Mouse (Mus musculus) limb, embryonic 15.5 days (tissue): Measurements from ENCODE around the gene Anks3. TPM values are rescaled to one million over a fixed set of nuclear protein-coding genes. Genes with fewer than 3 reads are reported as not detected.

Experiments used
- ATAC-seq: fragments of 200-750 bp; cut with Nextera tagmentation; 2 replicates; pipeline ENCODE4 v1.8.0; 2017; ENCODE audit warnings: low read depth, moderate TSS enrichment; ENCODE audit not compliant: insufficient number of reproducible peaks, low FRiP score, low TSS enrichment
- H3K27ac ChIP-seq: fragments of 300-500 bp; sonication (generic); 2 replicates; pipeline ENCODE4 v1.5.1; 2015; ENCODE audit warnings: moderate library complexity, mild to moderate bottlenecking, inconsistent platforms
- H3K27me3 ChIP-seq: fragments of 300-500 bp; sonication (generic); 2 replicates; pipeline ENCODE4 v1.6.1; 2015; ENCODE audit warnings: inconsistent platforms
- H3K36me3 ChIP-seq: fragments of 300-500 bp; sonication (generic); 2 replicates; pipeline ENCODE4 v1.6.1; 2015; ENCODE audit warnings: inconsistent platforms
- H3K4me1 ChIP-seq: fragments of 300-500 bp; sonication (generic); 2 replicates; pipeline ENCODE4 v1.6.1; 2015; ENCODE audit warnings: inconsistent platforms
- H3K4me2 ChIP-seq: fragments of 300-500 bp; sonication (generic); 2 replicates; pipeline ENCODE4 v1.6.1; 2015; ENCODE audit warnings: mild to moderate bottlenecking, inconsistent platforms
- H3K4me3 ChIP-seq: fragments of 300-500 bp; sonication (generic); 2 replicates; pipeline ENCODE4 v1.5.1; 2015; ENCODE audit warnings: mild to moderate bottlenecking, inconsistent platforms
- H3K9ac ChIP-seq: fragments of 300-500 bp; sonication (generic); 2 replicates; pipeline ENCODE4 v1.6.1; 2015; ENCODE audit warnings: inconsistent platforms
- H3K9me3 ChIP-seq: fragments of 300-500 bp; sonication (generic); 2 replicates; pipeline ENCODE4 v1.6.1; 2016; ENCODE audit warnings: inconsistent platforms
- WGBS: fragments of 180-500 bp; shearing (Covaris S2); methylation state at CpG from one replicate; pipeline ENCODE4 v1.1.7; 2015; 5-methylcytosine and 5-hydroxymethylcytosine counted together
- polyA plus RNA-seq: library from polyadenylated mRNA; unstranded; fragments of >200 nt; fragmentation: Nextera tagmentation; extraction: Ambion mirVana; gene quantifications from 2 replicates; pipeline ENCODE4 v1.2.1, GENCODE M21; 2015

The Anks3 gene
- polyA plus RNA-seq, 1 experiment from 2014 or later = 67.3 TPM

GRCm38 (mm10) chr16:4964731-4965391 is 856 bp upstream of the Anks3 start:
- Histone ChIP-seq H3K4me3 (peak overlapping the region; percentile 99), H3K36me3 (0 out of 2 replicates have a peak, but pooled peaks cover 4% of the 10 kb centered on the region), H3K4me1 (peaks cover 15% of the 10 kb centered on the region), H3K4me2 (peak overlapping the region; percentile 77), H3K9ac (peak overlapping the region; percentile 44; the same call in 1 of the 2 replicates), H3K27me3 (no peaks in the 10 kb centered on the region), H3K9me3 (no peaks in the 10 kb centered on the region), H3K27ac (peak overlapping the region; percentile 83)
- ATAC-seq = no peak
- 21% methylated on average over 13 of the region's 13 CpGs for WGBS

GRCm38 (mm10) chr16:4963346-4963745 is 659 bp downstream of the Anks3 start:
- no peak for ATAC-seq
- peaks cover 18% of the 10 kb centered on the region for H3K4me1 ChIP-seq
- H3K4me2 ChIP-seq = peak overlapping the region; percentile 77
- H3K9me3 ChIP-seq = no peaks in the 10 kb centered on the region
- H3K36me3 ChIP-seq = 0 out of 2 replicates have a peak, but pooled peaks cover 12% of the 10 kb centered on the region
- peak overlapping the region; percentile 99 for H3K4me3 ChIP-seq
- no peak overlapping the region for H3K27ac ChIP-seq
- H3K9ac ChIP-seq = peak overlapping the region; percentile 85
- H3K27me3 ChIP-seq = no peaks in the 10 kb centered on the region
- 38% methylated on average over 9 of the region's 9 CpGs for WGBS

- peaks cover 40% of the 10 kb centered on the region for H3K36me3 ChIP-seq
- peaks cover 18% of the 10 kb centered on the region for H3K4me1 ChIP-seq
- 88% methylated on average over 8 of the region's 8 CpGs for WGBS
- no peak overlapping the region for H3K4me3 ChIP-seq
- no peak for ATAC-seq
- H3K9me3 ChIP-seq = no peaks in the 10 kb centered on the region
- H3K27ac ChIP-seq = no peak overlapping the region
- no peaks in the 10 kb centered on the region for H3K27me3 ChIP-seq
- no peak overlapping the region for H3K4me2 ChIP-seq
- no peak overlapping the region for H3K9ac ChIP-seq
Measured at GRCm38 (mm10) chr16:4960260-4960659, 3.7 kb downstream of the Anks3 start.

GRCm38 (mm10) chr16:4957446-4957845 is 6.6 kb downstream of the Anks3 start:
- peaks cover 66% of the 10 kb centered on the region for H3K36me3 ChIP-seq
- no peak overlapping the region for H3K9ac ChIP-seq
- ATAC-seq = no peak
- H3K27me3 ChIP-seq = no peaks in the 10 kb centered on the region
- H3K4me3 ChIP-seq = no peak overlapping the region
- H3K4me2 ChIP-seq = no peak overlapping the region
- H3K27ac ChIP-seq = no peak overlapping the region
- H3K4me1 ChIP-seq = peaks cover 5% of the 10 kb centered on the region; the same call in 1 of the 2 replicates
- WGBS = 90% methylated on average over 3 of the region's 3 CpGs
- H3K9me3 ChIP-seq = no peaks in the 10 kb centered on the region

GRCm38 (mm10) chr16:4956609-4957008 is 7.4 kb downstream of the Anks3 start:
- H3K4me1 ChIP-seq = 0 out of 2 replicates have a peak, but pooled peaks cover 3% of the 10 kb centered on the region
- H3K9ac ChIP-seq = no peak overlapping the region
- peaks cover 74% of the 10 kb centered on the region for H3K36me3 ChIP-seq
- H3K27me3 ChIP-seq = no peaks in the 10 kb centered on the region
- no peaks in the 10 kb centered on the region for H3K9me3 ChIP-seq
- no peak overlapping the region for H3K4me3 ChIP-seq
- no peak overlapping the region for H3K27ac ChIP-seq
- H3K4me2 ChIP-seq = no peak overlapping the region
- 85% methylated on average over 3 of the region's 3 CpGs for WGBS
- no peak for ATAC-seq

GRCm38 (mm10) chr16:4947378-4947777 is 16.6 kb downstream of the Anks3 start:
- no peak for ATAC-seq
- H3K36me3 ChIP-seq = peaks cover 87% of the 10 kb centered on the region
- 88% methylated on average over 4 of the region's 4 CpGs for WGBS

GRCm38 (mm10) chr16:4946155-4946554 is 17.9 kb downstream of the Anks3 start:
- Histone ChIP-seq H3K36me3 (peaks cover 88% of the 10 kb centered on the region), H3K4me2 (no peak overlapping the region), H3K9me3 (no peaks in the 10 kb centered on the region), H3K4me3 (no peak overlapping the region), H3K27me3 (no peaks in the 10 kb centered on the region), H3K4me1 (no peaks in the 10 kb centered on the region), H3K27ac (no peak overlapping the region), H3K9ac (no peak overlapping the region)
- no peak for ATAC-seq
- 87% methylated on average over 3 of the region's 3 CpGs for WGBS

More at GRCm38 (mm10) chr16:4947378-4947777, 16.6 kb downstream of the Anks3 start:
- no peak overlapping the region for H3K4me2 ChIP-seq
- H3K4me1 ChIP-seq = no peaks in the 10 kb centered on the region
- no peaks in the 10 kb centered on the region for H3K27me3 ChIP-seq
- no peak overlapping the region for H3K27ac ChIP-seq
- H3K9me3 ChIP-seq = no peaks in the 10 kb centered on the region
- H3K4me3 ChIP-seq = no peak overlapping the region
- no peak overlapping the region for H3K9ac ChIP-seq

- no peaks in the 10 kb centered on the region for H3K27me3 ChIP-seq
- 75% methylated on average over 4 of the region's 4 CpGs for WGBS
- H3K4me1 ChIP-seq = peaks cover 2% of the 10 kb centered on the region
- no peak overlapping the region for H3K27ac ChIP-seq
- peaks cover 90% of the 10 kb centered on the region for H3K36me3 ChIP-seq
- H3K4me2 ChIP-seq = no peak overlapping the region
- H3K9me3 ChIP-seq = no peaks in the 10 kb centered on the region
- no peak overlapping the region for H3K4me3 ChIP-seq
- H3K9ac ChIP-seq = no peak overlapping the region
- no peak for ATAC-seq
Measured at GRCm38 (mm10) chr16:4945415-4945814, 18.6 kb downstream of the Anks3 start.

GRCm38 (mm10) chr16:4943431-4943830 is 20.6 kb downstream of the Anks3 start:
- Histone ChIP-seq H3K4me3 (no peak overlapping the region), H3K4me1 (peaks cover 15% of the 10 kb centered on the region), H3K27ac (no peak overlapping the region), H3K9ac (no peak overlapping the region), H3K36me3 (peaks cover 80% of the 10 kb centered on the region), H3K9me3 (no peaks in the 10 kb centered on the region), H3K4me2 (no peak overlapping the region), H3K27me3 (no peaks in the 10 kb centered on the region)
- WGBS = 94% methylated on average over 3 of the region's 3 CpGs
- no peak for ATAC-seq

GRCm38 (mm10) chr16:4942868-4943267 is 21.1 kb downstream of the Anks3 start:
- ATAC-seq = no peak
- WGBS = 87% methylated on average over 8 of the region's 8 CpGs
- no peak overlapping the region for H3K4me3 ChIP-seq

GRCm38 (mm10) chr16:4941016-4941415 is 23.0 kb downstream of the Anks3 start:
- peaks cover 79% of the 10 kb centered on the region for H3K36me3 ChIP-seq
- peaks cover 18% of the 10 kb centered on the region for H3K4me1 ChIP-seq
- no peak overlapping the region for H3K4me3 ChIP-seq
- H3K27ac ChIP-seq = no peak overlapping the region
- H3K9me3 ChIP-seq = no peaks in the 10 kb centered on the region
- H3K4me2 ChIP-seq = no peak overlapping the region
- H3K9ac ChIP-seq = no peak overlapping the region
- no peak for ATAC-seq
- H3K27me3 ChIP-seq = no peaks in the 10 kb centered on the region

More at GRCm38 (mm10) chr16:4942868-4943267, 21.1 kb downstream of the Anks3 start:
- Histone ChIP-seq H3K36me3 (peaks cover 79% of the 10 kb centered on the region), H3K27ac (no peak overlapping the region), H3K9me3 (no peaks in the 10 kb centered on the region), H3K4me1 (peaks cover 18% of the 10 kb centered on the region), H3K27me3 (no peaks in the 10 kb centered on the region), H3K9ac (no peak overlapping the region), H3K4me2 (no peak overlapping the region)

- H3K27ac ChIP-seq = no peak overlapping the region
- no peak overlapping the region for H3K4me3 ChIP-seq
- H3K4me1 ChIP-seq = peaks cover 18% of the 10 kb centered on the region
- H3K9me3 ChIP-seq = no peaks in the 10 kb centered on the region
- peak overlapping the region; percentile 82 for H3K4me2 ChIP-seq
- no peak for ATAC-seq
- no peaks in the 10 kb centered on the region for H3K27me3 ChIP-seq
- H3K36me3 ChIP-seq = peaks cover 81% of the 10 kb centered on the region
- no peak overlapping the region for H3K9ac ChIP-seq
- 85% methylated on average over 10 of the region's 10 CpGs for WGBS
Measured at GRCm38 (mm10) chr16:4940311-4940850, 23.6 kb downstream of the Anks3 start.
